Mouse (Mus musculus): ENCODE results near the gene Ints7. TPM values are rescaled to one million over a fixed set of nuclear protein-coding genes. Genes with fewer than 3 reads are reported as not detected.

Gene Ints7
- polyA plus RNA-seq, 2 experiments, result 39.9 to 61.8 TPM

DNA sequence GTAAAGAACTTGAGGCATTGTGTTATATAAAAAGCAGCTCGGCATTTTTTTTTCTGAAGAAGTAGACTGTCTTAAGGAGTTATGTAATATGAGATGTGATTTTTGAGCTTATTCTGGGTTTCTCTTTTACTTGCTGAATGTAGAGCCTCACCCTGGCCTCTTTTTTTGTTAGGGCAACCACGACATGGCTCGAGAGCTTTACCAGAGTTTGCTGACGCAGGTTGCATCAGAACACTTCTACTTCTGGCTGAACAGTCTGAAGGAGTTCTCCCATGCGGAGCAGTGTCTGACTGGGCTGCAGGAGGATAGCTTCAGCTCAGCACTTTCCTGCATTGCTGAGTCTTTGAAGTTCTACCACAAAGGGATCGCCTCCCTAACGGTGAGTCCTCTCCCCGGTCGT is 36.2 kb downstream of the Ints7 start:
- ATAC-seq (ENCODE audit: low FRiP score, low read depth) (no peak), DNase-seq (ENCODE audit: low spot score) (no peak)
- no peak for TF ChIP-seq POLR2A (IDR thresholded peaks at IDR 0.05; ENCODE audit: borderline replicate concordance, extremely low read depth, insufficient read depth, insufficient read length)
- no peaks in the 10 kb centered on the region for H3K9me3 ChIP-seq (ENCODE audit: control insufficient read depth, low read length)
- H3K36me3 ChIP-seq (ENCODE audit: control insufficient read depth, insufficient read depth, low read length), result peaks cover 92% of the 10 kb centered on the region
- H3K9ac ChIP-seq (ENCODE audit: low read depth, low read length, severe bottlenecking), result no peak overlapping the region
- no peak overlapping the region for H3K4me2 ChIP-seq (replicated peaks; ENCODE audit: low read depth, low read length, severe bottlenecking)
- H3K27ac ChIP-seq (replicated peaks; ENCODE audit: low read depth, low read length), result no peak overlapping the region
- 88% methylated on average over 9 of the region's 9 CpGs for WGBS
- H3K4me1 ChIP-seq (ENCODE audit: control insufficient read depth, insufficient read depth, low read length), result no peaks in the 10 kb centered on the region
- H3K27me3 ChIP-seq (ENCODE audit: control insufficient read depth, insufficient read depth, low read length), result no peaks in the 10 kb centered on the region
- no peak overlapping the region for H3K4me3 ChIP-seq (replicated peaks; ENCODE audit: low read length)

DNA sequence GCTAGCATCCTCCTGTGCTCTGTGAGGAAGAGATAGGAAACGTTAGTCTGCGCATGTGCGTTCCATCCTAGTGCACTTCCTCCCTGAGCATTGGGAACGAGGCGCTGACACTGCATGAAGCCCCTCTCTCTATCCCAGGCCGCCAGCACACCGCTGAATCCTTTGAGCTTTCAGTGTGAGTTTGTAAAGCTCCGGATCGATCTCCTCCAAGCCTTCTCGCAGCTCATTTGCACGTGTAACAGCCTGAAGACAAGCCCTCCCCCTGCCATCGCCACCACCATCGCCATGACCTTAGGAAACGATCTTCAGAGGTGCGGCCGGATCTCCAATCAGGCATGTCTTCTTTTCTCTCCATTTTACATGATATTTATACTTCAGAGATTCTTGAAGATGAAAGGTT is 37.4 kb downstream of the Ints7 start:
- Histone ChIP-seq H3K4me2 (replicated peaks; ENCODE audit: low read depth, low read length, severe bottlenecking) (no peak overlapping the region), H3K9me3 (ENCODE audit: control insufficient read depth, low read length) (no peaks in the 10 kb centered on the region), H3K9ac (ENCODE audit: low read depth, low read length, severe bottlenecking) (no peak overlapping the region), H3K4me1 (ENCODE audit: control insufficient read depth, insufficient read depth, low read length) (no peaks in the 10 kb centered on the region), H3K27ac (replicated peaks; ENCODE audit: low read depth, low read length) (no peak overlapping the region), H3K27me3 (ENCODE audit: control insufficient read depth, insufficient read depth, low read length) (no peaks in the 10 kb centered on the region), H3K36me3 (ENCODE audit: control insufficient read depth, insufficient read depth, low read length) (peaks cover 92% of the 10 kb centered on the region), H3K4me3 (replicated peaks; ENCODE audit: low read length) (no peak overlapping the region)
- no peak for DNase-seq (ENCODE audit: low spot score)
- ATAC-seq (ENCODE audit: low FRiP score, low read depth), result no peak
- 90% methylated on average over 16 of the region's 16 CpGs for WGBS
- TF ChIP-seq POLR2A (IDR thresholded peaks at IDR 0.05; ENCODE audit: borderline replicate concordance, extremely low read depth, insufficient read depth, insufficient read length), result no peak

DNA sequence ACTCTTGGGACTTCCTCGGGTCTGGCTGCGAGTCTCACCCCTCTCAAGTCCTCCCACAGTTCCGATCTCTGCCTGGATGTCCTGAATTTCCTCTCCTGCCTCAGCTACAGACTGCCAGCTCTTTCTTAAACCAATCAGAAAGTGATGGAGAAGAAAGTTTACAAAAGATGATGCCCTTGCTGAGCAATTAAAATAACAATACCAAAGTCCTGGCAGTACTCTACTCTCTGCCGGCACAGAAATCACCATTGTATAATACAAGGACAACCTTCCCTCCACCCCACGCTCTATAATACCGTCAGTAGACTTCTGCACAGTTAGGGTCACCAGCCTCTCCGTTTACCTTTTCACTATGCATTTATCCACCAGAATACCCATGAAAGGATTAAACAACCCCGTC is 40.8 kb downstream of the Ints7 start:
- Histone ChIP-seq H3K27me3 (ENCODE audit: control insufficient read depth, insufficient read depth, low read length) (no peaks in the 10 kb centered on the region), H3K4me3 (replicated peaks; ENCODE audit: low read length) (no peak overlapping the region), H3K4me2 (replicated peaks; ENCODE audit: low read depth, low read length, severe bottlenecking) (no peak overlapping the region), H3K4me1 (ENCODE audit: control insufficient read depth, insufficient read depth, low read length) (no peaks in the 10 kb centered on the region), H3K27ac (replicated peaks; ENCODE audit: low read depth, low read length) (no peak overlapping the region), H3K36me3 (ENCODE audit: control insufficient read depth, insufficient read depth, low read length) (peaks cover 94% of the 10 kb centered on the region), H3K9me3 (ENCODE audit: control insufficient read depth, low read length) (no peaks in the 10 kb centered on the region), H3K9ac (ENCODE audit: low read depth, low read length, severe bottlenecking) (no peak overlapping the region)
- no peak for TF ChIP-seq POLR2A (IDR thresholded peaks at IDR 0.05; ENCODE audit: borderline replicate concordance, extremely low read depth, insufficient read depth, insufficient read length)
- ATAC-seq (ENCODE audit: low FRiP score, low read depth) (no peak), DNase-seq (ENCODE audit: low spot score) (no peak)
- 91% methylated on average over 8 of the region's 8 CpGs for WGBS

DNA sequence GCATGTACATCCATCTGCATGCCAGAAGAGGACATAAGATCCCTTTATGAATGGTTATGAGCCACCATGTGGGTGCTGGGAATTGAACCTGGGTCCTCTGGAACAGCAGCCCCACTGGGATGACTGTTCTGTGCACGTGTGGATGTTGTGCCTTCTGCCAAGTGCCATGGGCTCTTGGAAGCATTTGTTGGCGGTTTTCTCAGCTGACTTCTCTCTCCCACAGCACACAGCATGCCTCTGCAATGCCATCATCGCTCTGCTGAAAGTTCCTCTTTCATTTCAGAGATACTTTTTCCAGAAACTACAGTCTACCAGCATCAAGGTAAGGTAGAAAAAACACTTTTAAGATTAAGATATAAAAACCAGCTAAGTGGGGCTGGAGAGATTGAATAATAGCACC is 42.2 kb downstream of the Ints7 start:
- H3K4me1 ChIP-seq (ENCODE audit: control insufficient read depth, insufficient read depth, low read length), result no peaks in the 10 kb centered on the region

DNA sequence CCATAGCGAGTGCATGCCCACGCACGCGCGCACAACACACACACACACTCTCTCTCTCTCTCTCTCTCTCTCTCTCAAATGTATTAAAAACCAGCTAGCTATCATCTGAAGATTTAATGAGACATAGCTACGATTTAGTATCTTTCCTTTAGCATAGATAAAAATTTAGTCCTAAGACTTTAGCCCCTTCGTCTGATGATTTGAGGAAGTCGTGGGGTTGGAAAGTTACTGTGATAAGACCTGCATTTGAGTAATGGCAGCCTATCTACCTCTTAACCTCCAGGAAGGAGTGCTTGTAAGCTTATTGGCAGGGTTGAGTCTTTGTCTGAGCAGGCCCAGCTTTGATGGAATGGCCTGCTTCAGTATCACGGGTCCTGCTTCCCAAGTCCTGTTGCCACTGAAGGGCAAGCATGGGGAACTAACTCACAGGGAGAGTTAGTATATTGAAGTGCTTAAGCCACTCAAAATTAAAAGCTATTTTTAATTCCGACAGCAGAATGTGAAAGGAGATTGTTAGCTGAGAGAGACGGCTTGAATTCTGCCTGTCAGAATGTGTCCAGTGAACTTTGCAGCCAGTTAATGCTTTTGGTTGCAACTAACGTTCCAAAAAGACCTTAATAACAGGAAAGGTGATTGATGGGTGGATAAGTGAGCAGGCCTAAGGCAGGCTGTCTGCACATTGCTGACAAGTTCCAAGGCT is 42.8 kb downstream of the Ints7 start:
- ATAC-seq (ENCODE audit: low FRiP score, low read depth), result no peak
- H3K27me3 ChIP-seq (ENCODE audit: control insufficient read depth, insufficient read depth, low read length), result no peaks in the 10 kb centered on the region

More for the DNA sequence above, 42.2 kb downstream of the Ints7 start:
- no peak for TF ChIP-seq POLR2A (IDR thresholded peaks at IDR 0.05; ENCODE audit: borderline replicate concordance, extremely low read depth, insufficient read depth, insufficient read length)
- DNase-seq (ENCODE audit: low spot score), result no peak
- Histone ChIP-seq H3K27me3 (ENCODE audit: control insufficient read depth, insufficient read depth, low read length) (no peaks in the 10 kb centered on the region), H3K4me3 (replicated peaks; ENCODE audit: low read length) (no peak overlapping the region), H3K27ac (replicated peaks; ENCODE audit: low read depth, low read length) (no peak overlapping the region), H3K9ac (ENCODE audit: low read depth, low read length, severe bottlenecking) (no peak overlapping the region), H3K9me3 (ENCODE audit: control insufficient read depth, low read length) (no peaks in the 10 kb centered on the region), H3K36me3 (ENCODE audit: control insufficient read depth, insufficient read depth, low read length) (peaks cover 96% of the 10 kb centered on the region), H3K4me2 (replicated peaks; ENCODE audit: low read depth, low read length, severe bottlenecking) (no peak overlapping the region)
- ATAC-seq (ENCODE audit: low FRiP score, low read depth), result no peak
- 89% methylated on average over 3 of the region's 3 CpGs for WGBS

More for the DNA sequence above, 42.8 kb downstream of the Ints7 start:
- Histone ChIP-seq H3K4me3 (replicated peaks; ENCODE audit: low read length) (no peak overlapping the region), H3K36me3 (ENCODE audit: control insufficient read depth, insufficient read depth, low read length) (peaks cover 95% of the 10 kb centered on the region), H3K9ac (ENCODE audit: low read depth, low read length, severe bottlenecking) (no peak overlapping the region), H3K4me1 (ENCODE audit: control insufficient read depth, insufficient read depth, low read length) (no peaks in the 10 kb centered on the region), H3K4me2 (replicated peaks; ENCODE audit: low read depth, low read length, severe bottlenecking) (no peak overlapping the region), H3K27ac (replicated peaks; ENCODE audit: low read depth, low read length) (no peak overlapping the region), H3K9me3 (ENCODE audit: control insufficient read depth, low read length) (no peaks in the 10 kb centered on the region)
- 92% methylated on average over 12 of the region's 12 CpGs for WGBS
- DNase-seq (ENCODE audit: low spot score), result no peak
- TF ChIP-seq POLR2A (IDR thresholded peaks at IDR 0.05; ENCODE audit: borderline replicate concordance, extremely low read depth, insufficient read depth, insufficient read length), result no peak
